Mouse (Mus musculus) hindbrain, embryonic 14.5 days (tissue): ENCODE measurements around the gene Mboat7. TPM values are rescaled to one million over a fixed set of nuclear protein-coding genes. Genes with fewer than 3 reads are reported as not detected.
"Not testable (repeated sequence)": the region's sequence is repeated elsewhere in the genome, so short reads cannot be mapped to it uniquely, and the experiment has no call there.

ENCODE experiments used
- ATAC-seq: fragments of 200-750 bp; cut with Nextera tagmentation; 2 replicates; pipeline ENCODE4 v1.8.0; 2017; ENCODE audit warnings: moderate number of reproducible peaks, mild to moderate bottlenecking, moderate TSS enrichment, moderate library complexity; ENCODE audit not compliant: low FRiP score
- DNase-seq: peaks from one replicate; pipeline ENCODE4 v3.0.0-alpha.2; 2015; ENCODE audit warnings: low spot score
- H3K27ac ChIP-seq: fragments of 300-500 bp; sonication (generic); 2 replicates; pipeline ENCODE4 v1.5.1; 2014; ENCODE audit warnings: mild to moderate bottlenecking, moderate library complexity
- H3K27me3 ChIP-seq: fragments of 300-500 bp; sonication (generic); 2 replicates; pipeline ENCODE4 v1.6.1; 2014; ENCODE audit warnings: mild to moderate bottlenecking, low read length, mixed read lengths; ENCODE audit not compliant: control insufficient read depth, insufficient read depth
- H3K36me3 ChIP-seq: fragments of 300-500 bp; sonication (generic); replicated peaks from 2 replicates; pipeline ENCODE4 v1.6.1; 2014; ENCODE audit not compliant: control insufficient read depth, insufficient read depth
- H3K4me1 ChIP-seq: fragments of 300-500 bp; sonication (generic); replicated peaks from 2 replicates; pipeline ENCODE4 v1.6.1; 2014; ENCODE audit warnings: antibody characterized with exemption, low read length, mixed read lengths; ENCODE audit not compliant: control insufficient read depth, insufficient read depth
- H3K4me2 ChIP-seq: fragments of 300-500 bp; sonication (generic); replicated peaks from 2 replicates; pipeline ENCODE4 v1.6.1; 2014; ENCODE audit warnings: mild to moderate bottlenecking, moderate library complexity
- H3K4me3 ChIP-seq: fragments of 300-500 bp; sonication (generic); replicated peaks from 2 replicates; pipeline ENCODE4 v1.5.1; 2014; ENCODE audit warnings: mild to moderate bottlenecking, low read length
- H3K9ac ChIP-seq: fragments of 300-500 bp; sonication (generic); 2 replicates; pipeline ENCODE4 v1.6.1; 2014
- H3K9me3 ChIP-seq: fragments of 300-500 bp; sonication (generic); 2 replicates; pipeline ENCODE4 v1.6.1; 2016; ENCODE audit warnings: low read length; ENCODE audit not compliant: control insufficient read depth
- WGBS: fragments of 180-500 bp; shearing (Covaris S2); extraction: QIAGEN DNeasy Blood & Tissue Kit; methylation state at CpG from one replicate; pipeline ENCODE4 v1.1.7; 2014; 5-methylcytosine and 5-hydroxymethylcytosine counted together
- polyA plus RNA-seq: library from polyadenylated mRNA; unstranded; fragments of >200 nt; fragmentation: Nextera tagmentation; extraction: Ambion mirVana; gene quantifications from 2 replicates; pipeline ENCODE4 v1.2.1, GENCODE M21; 2014

Gene Mboat7
- polyA plus RNA-seq, 1 experiment from 2014 or later, result 80.4 TPM

DNA sequence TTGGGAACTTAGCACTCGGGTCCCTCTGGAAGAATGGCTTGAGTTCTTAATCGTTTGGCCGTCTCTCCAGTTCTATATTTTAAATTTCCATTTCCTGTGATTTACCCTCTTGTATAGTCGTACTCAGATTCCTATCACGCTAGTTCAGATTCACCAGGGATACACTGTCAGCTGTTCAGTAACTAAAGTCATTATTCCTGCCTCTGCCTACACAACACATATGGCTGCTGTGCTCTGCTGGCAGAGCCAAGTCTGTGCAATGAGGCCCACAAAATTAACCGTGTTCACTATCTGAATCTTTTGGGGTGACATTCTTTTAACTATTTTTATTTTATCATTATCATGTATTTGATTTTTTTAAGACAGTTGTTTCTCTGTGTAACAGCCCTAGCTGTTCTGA lies 5.1 kb upstream of the Mboat7 start:
- H3K9ac ChIP-seq, result no peak overlapping the region
- H3K36me3 ChIP-seq, result peaks cover 60% of the 10 kb centered on the region
- no peak for DNase-seq
- no peak overlapping the region for H3K27ac ChIP-seq
- H3K27me3 ChIP-seq, result no peaks in the 10 kb centered on the region
- no peak overlapping the region for H3K4me3 ChIP-seq
- no peak overlapping the region for H3K4me2 ChIP-seq
- no peaks in the 10 kb centered on the region for H3K9me3 ChIP-seq
- 96% methylated on average over 6 of the region's 6 CpGs for WGBS
- H3K4me1 ChIP-seq, result peaks cover 15% of the 10 kb centered on the region
- no peak for ATAC-seq

DNA sequence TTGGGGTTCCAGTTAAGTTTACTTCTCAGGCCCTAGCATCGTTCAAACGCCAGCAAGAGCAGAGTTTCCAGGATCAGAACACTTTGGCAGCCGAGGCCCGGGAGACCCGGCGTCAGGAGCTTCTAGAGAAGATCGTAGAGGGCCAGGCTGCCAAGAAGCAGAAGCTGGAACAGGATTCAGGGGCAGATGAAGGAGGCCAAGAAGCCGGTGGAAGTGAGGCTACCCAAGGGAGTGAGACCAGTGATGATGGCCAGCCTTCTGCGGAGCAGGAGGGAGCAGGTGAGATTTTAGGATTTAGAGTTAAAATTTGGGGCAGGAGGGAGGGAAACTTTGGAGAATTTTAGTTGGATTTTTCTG lies 1.6 kb upstream of the Mboat7 start:
- peak overlapping the region; percentile 88 for H3K4me3 ChIP-seq
- peak overlapping the region; percentile 93 for H3K9ac ChIP-seq
- H3K27ac ChIP-seq, result peak overlapping the region; percentile 93
- 7% methylated on average over 9 of the region's 9 CpGs for WGBS
- not testable (repeated sequence) for DNase-seq, H3K9me3 ChIP-seq, H3K27me3 ChIP-seq, ATAC-seq
- peak overlapping the region; percentile 88 for H3K4me2 ChIP-seq
- H3K4me1 ChIP-seq, result peaks cover 19% of the 10 kb centered on the region
- H3K36me3 ChIP-seq, result peaks cover 52% of the 10 kb centered on the region

DNA sequence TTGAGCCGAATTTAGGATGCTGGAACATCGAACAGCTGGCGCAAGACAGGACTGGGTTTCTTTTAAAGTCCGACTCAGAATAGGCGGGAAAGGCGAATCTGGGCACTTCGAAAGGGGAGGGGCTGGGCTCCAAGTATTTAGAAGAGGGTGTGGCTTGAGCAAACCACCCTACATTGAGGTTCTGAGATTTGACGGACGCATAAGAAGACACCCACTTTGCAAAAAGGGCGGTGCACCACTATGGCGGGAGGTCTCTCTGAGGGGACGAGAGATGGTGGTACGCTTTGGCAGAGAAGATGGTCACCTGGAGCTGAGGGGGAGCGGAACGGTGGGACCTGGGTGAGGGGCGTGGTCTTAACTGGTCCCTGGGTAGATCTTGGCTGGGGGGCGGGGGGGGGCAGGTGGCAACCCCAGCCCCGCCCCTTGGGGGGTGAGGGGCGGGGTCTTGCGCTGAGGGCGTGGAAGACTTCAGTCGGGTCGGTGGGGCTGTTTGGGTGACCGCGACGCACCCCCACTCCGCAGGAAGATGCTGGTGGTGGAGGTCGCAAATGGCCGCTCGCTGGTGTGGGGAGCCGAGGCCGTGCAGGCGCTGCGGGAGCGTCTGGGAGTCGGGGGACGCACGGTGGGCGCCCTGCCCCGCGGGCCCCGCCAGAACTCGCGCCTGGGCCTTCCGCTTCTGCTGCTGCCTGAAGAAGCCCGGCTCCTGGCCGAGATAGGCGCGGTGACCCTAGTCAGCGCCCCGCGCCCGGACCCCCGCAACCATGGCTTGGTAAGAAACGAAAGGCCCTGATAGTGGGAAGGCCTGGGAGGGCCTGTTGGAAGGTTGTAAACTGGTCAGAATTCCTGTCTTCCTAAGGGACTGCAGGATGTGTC lies 989 bp upstream of the Mboat7 start:
- WGBS, result under 1% methylated on average over 53 of the region's 55 CpGs
- DNase-seq (peak; percentile 68), ATAC-seq (peak; percentile 28)
- Histone ChIP-seq H3K4me2 (peak overlapping the region; percentile 88), H3K9ac (peak overlapping the region; percentile 93), H3K4me1 (peaks cover 19% of the 10 kb centered on the region), H3K36me3 (peaks cover 51% of the 10 kb centered on the region), H3K4me3 (peak overlapping the region; percentile 88), H3K27ac (peak overlapping the region; percentile 93), H3K9me3 (no peaks in the 10 kb centered on the region), H3K27me3 (no peaks in the 10 kb centered on the region)

DNA sequence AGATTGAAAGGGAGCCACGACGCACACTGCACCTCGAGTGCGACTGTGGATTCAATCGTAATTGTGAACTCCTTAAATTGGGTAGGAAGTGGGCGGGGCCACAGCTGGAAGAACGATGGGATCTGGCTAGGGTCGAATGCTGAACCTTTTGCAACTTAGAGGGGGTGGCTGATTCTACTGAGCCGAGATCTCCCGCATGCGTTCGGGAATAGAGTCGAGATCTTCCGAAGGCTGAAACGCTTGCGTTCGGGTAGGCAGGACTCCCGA lies 419 bp upstream of the Mboat7 start:
- DNase-seq, result no peak
- Histone ChIP-seq H3K27me3 (no peaks in the 10 kb centered on the region), H3K4me1 (peaks cover 19% of the 10 kb centered on the region), H3K9ac (peak overlapping the region; percentile 93), H3K4me2 (peak overlapping the region; percentile 88), H3K36me3 (peaks cover 45% of the 10 kb centered on the region), H3K9me3 (no peaks in the 10 kb centered on the region), H3K4me3 (peak overlapping the region; percentile 88), H3K27ac (peak overlapping the region; percentile 93)
- 0% methylated on average over 18 of the region's 18 CpGs for WGBS
- ATAC-seq, result no peak

DNA sequence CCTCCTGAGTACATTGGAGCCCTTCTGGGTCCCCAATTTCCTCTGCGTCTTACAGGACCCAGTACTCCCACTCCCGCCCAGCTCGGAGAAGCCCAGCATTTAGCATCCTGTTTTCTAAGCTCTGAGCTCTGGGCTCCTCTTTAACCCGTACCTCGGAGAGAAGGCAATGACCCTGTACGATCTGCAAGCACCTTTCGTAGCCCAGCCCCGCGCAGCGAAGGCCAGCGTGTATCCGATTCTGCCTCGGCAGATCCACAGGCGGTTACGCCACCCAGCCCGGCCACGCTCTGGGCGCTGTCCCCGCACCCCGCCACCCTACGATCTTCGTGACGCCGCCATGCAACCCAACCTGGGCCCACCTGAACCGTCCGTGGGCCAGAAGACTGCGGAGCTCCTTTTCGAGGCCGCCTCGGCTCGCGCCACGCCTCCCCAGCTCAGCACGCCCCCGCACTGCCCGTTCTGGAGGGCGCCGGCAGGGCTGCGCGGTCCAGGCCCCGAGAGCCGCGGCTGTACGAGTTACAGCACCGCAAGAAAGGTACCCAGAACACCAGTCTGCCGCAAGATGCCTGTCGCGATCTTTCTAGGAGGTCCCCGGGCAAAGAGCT lies 839 bp downstream of the Mboat7 start, which contains the start of gene Tsen34:
Gene Tsen34 (plus strand): TSS at position 482 of the 605 bp plus-strand sequence.
- Histone ChIP-seq H3K4me2 (peak within 1 kb of the TSS; percentile 88), H3K9me3 (no peaks in the 10 kb centered on the region), H3K9ac (peak within 1 kb of the TSS; percentile 93), H3K36me3 (peaks cover 40% of the 10 kb centered on the region), H3K27ac (peak within 1 kb of the TSS; percentile 93), H3K4me1 (peaks cover 19% of the 10 kb centered on the region), H3K27me3 (no peaks in the 10 kb centered on the region), H3K4me3 (peak within 1 kb of the TSS; percentile 88)
- WGBS, result under 1% methylated on average over 49 of the region's 49 CpGs
- DNase-seq (no peak), ATAC-seq (no peak; the same call in 1 of the 2 replicates)

DNA sequence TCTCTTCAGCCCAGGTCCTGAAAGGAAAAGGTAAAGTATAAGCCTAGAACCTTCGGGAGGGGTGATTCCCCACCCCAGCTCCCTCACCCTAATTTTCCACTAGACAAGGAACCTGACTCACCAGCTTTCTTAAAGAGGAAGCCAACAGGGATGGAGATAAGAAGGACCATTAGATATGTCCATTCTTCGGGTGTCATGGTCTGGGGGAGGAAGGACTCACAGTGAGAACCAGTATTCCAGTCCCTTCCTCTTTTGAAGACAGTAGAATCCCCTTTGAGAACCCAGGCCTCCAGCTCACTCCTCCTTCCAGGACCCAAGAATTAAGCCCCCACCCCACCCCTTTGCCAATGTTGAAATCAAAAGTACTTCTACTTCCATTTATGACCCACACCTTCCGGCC lies 1.4 kb downstream of the Mboat7 start:
- peak overlapping the region; percentile 88 for H3K4me2 ChIP-seq
- 38% methylated on average over 3 of the region's 3 CpGs for WGBS
- H3K9ac ChIP-seq, result peak overlapping the region; percentile 93
- peak overlapping the region; percentile 88 for H3K4me3 ChIP-seq
- no peaks in the 10 kb centered on the region for H3K27me3 ChIP-seq
- ATAC-seq (no peak), DNase-seq (no peak)
- H3K27ac ChIP-seq, result peak overlapping the region; percentile 93; the same call in 1 of the 2 replicates
- H3K9me3 ChIP-seq, result no peaks in the 10 kb centered on the region
- peaks cover 19% of the 10 kb centered on the region for H3K4me1 ChIP-seq
- peaks cover 40% of the 10 kb centered on the region for H3K36me3 ChIP-seq

DNA sequence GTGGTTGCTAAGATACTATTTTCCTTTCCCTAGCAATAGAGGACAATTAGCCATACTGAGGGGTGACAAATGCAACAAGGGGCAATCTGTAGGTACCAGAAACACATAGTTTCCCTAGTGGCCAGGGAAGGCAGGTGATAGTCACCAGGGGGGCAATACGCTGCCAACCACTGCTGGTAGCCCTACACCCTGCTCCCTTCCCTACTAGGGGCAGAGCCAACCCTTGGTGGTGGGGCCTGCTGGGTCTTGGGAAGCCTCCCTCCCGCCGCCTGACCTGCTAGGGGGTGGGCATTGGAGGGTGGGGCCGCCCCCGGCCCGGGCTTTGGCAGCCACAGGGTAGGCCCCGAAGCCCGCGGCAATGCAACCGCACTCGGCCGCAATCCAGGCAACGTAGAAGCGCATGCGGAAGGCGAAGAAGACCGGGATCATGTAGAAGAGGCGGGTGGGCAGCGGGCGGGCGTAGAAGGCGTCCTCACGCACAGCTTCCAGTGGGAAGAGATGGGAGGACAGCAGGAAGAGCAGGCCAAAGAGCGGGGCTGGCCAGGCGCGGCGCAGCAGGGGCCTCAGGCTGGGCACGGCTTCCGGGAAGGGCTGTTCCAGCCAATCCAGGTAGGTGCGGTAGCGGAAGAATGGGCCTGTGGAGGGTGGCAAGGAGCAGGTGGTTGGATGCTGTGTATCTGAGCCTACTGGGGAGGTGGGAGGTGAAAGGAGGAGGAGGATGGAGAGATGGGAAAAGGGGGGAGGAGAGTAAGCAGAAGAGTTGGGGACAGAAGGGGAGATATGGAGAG lies 7.7 kb downstream of the Mboat7 start:
- H3K27me3 ChIP-seq, result no peaks in the 10 kb centered on the region
- no peak for DNase-seq
- H3K4me1 ChIP-seq, result peaks cover 10% of the 10 kb centered on the region; the same call in 1 of the 2 replicates
- no peaks in the 10 kb centered on the region for H3K9me3 ChIP-seq
- H3K36me3 ChIP-seq, result peaks cover 62% of the 10 kb centered on the region
- H3K4me3 ChIP-seq, result no peak overlapping the region
- whole genome bisulfite sequencing, result 78% methylated on average over 31 of the region's 31 CpGs
- ATAC-seq, result 0 out of 2 replicates have a peak, but pooled peaks have one; percentile 21
- H3K9ac ChIP-seq, result no peak overlapping the region
- H3K4me2 ChIP-seq, result no peak overlapping the region
- H3K27ac ChIP-seq, result no peak overlapping the region

DNA sequence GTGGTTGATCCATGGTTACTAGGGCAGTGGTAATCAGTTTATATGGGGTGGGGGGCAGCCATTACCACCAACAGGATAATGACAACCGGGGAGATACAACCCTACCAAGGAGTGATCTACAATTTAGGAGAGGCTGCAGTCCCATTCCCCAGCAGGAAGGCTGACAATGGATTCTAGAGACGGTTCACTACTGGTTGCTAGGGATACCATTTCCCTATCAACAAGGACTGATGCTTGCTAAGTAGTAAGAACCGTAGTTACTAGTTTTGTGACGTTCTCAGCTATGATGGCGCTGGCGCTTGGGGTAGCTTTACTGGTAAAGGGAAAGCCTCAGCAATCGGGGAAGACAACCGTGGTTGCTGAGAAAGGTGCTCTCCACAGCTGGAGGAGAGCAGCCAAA lies 8.6 kb downstream of the Mboat7 start:
- WGBS, result 67% methylated on average over 8 of the region's 8 CpGs

More for the DNA sequence above, 8.6 kb downstream of the Mboat7 start:
- no peak overlapping the region for H3K4me2 ChIP-seq
- no peak overlapping the region for H3K4me3 ChIP-seq
- peaks cover 62% of the 10 kb centered on the region for H3K36me3 ChIP-seq
- H3K9ac ChIP-seq, result no peak overlapping the region
- ATAC-seq, result no peak
- H3K27ac ChIP-seq, result peak overlapping the region; percentile 73
- DNase-seq, result no peak
- no peaks in the 10 kb centered on the region for H3K9me3 ChIP-seq
- peaks cover 10% of the 10 kb centered on the region; the same call in 1 of the 2 replicates for H3K4me1 ChIP-seq
- no peaks in the 10 kb centered on the region for H3K27me3 ChIP-seq
